Mouse (Mus musculus) hindbrain, postnatal 0 days (tissue): ENCODE results near the gene Pde2a. TPM values are rescaled to one million over a fixed set of nuclear protein-coding genes. Genes with fewer than 3 reads are reported as not detected.

Experiments
- ATAC-seq: fragments of 200-750 bp; cut with Nextera tagmentation; 2 replicates; pipeline ENCODE4 v1.8.0; 2017; ENCODE audit warnings: mild to moderate bottlenecking, moderate TSS enrichment, moderate library complexity
- DNase-seq: peaks from one replicate; pipeline ENCODE4 v3.0.0-alpha.2; 2015; ENCODE audit warnings: low spot score
- H3K27ac ChIP-seq: fragments of 300-500 bp; sonication (generic); 2 replicates; pipeline ENCODE4 v1.5.1; 2014; ENCODE audit warnings: mild to moderate bottlenecking
- H3K27me3 ChIP-seq: fragments of 300-500 bp; sonication (generic); 2 replicates; pipeline ENCODE4 v1.6.1; 2014; ENCODE audit warnings: low read length, mixed read lengths; ENCODE audit not compliant: insufficient read depth
- H3K36me3 ChIP-seq: fragments of 300-500 bp; sonication (generic); 2 replicates; pipeline ENCODE4 v1.6.1; 2014; ENCODE audit warnings: low read length, mixed read lengths; ENCODE audit not compliant: insufficient read depth
- H3K4me1 ChIP-seq: fragments of 300-500 bp; sonication (generic); 2 replicates; pipeline ENCODE4 v1.6.1; 2014; ENCODE audit warnings: antibody characterized with exemption, low read length, mixed read lengths; ENCODE audit not compliant: insufficient read depth
- H3K4me2 ChIP-seq: fragments of 300-500 bp; sonication (generic); 2 replicates; pipeline ENCODE4 v1.6.1; 2014; ENCODE audit warnings: low read depth, mild to moderate bottlenecking, low read length, moderate library complexity, mixed read lengths
- H3K4me3 ChIP-seq: fragments of 300-500 bp; sonication (generic); 2 replicates; pipeline ENCODE4 v1.5.1; 2014; ENCODE audit warnings: low read length
- H3K9ac ChIP-seq: fragments of 300-500 bp; sonication (generic); replicated peaks from 2 replicates; pipeline ENCODE4 v1.6.1; 2014; ENCODE audit warnings: mild to moderate bottlenecking, low read length, moderate library complexity, mixed read lengths
- H3K9me3 ChIP-seq: fragments of 300-500 bp; sonication (generic); 2 replicates; pipeline ENCODE4 v1.6.1; 2016; ENCODE audit warnings: low read length, mixed read lengths
- CTCF ChIP-seq: IDR thresholded peaks from 2 replicates; pipeline ENCODE4 v1.5.1; 2016; ENCODE audit warnings: antibody characterized with exemption, control low read depth, low read depth
- WGBS: fragments of 180-500 bp; shearing (Covaris S2); extraction: QIAGEN DNeasy Blood & Tissue Kit; methylation state at CpG from one replicate; pipeline ENCODE4 v1.1.7; 2014; 5-methylcytosine and 5-hydroxymethylcytosine counted together
- polyA plus RNA-seq: library from polyadenylated mRNA; unstranded; fragments of >200 nt; fragmentation: Nextera tagmentation; extraction: Ambion mirVana; gene quantifications from 2 replicates; pipeline ENCODE4 v1.2.1, GENCODE M21; 2015
- total RNA-seq: library from RNA; depleted of rRNA; stranded (reverse); fragments of >200 nt; gene quantifications from 2 replicates; pipeline ENCODE4 v1.2.3, GENCODE M21; 2014

The Pde2a gene
- total and polyA plus RNA-seq, 2 experiments from 2014 or later: 27.1 to 55.8 TPM

GRCm38 (mm10) chr7:101378796-101379465 lies 42.6 kb upstream of the Pde2a start:
- no peak for TF ChIP-seq CTCF
- H3K4me3 ChIP-seq: no peak overlapping the region
- DNase-seq (no peak), ATAC-seq (no peak)
- H3K9ac ChIP-seq: no peak overlapping the region
- H3K9me3 ChIP-seq: no peaks in the 10 kb centered on the region
- no peaks in the 10 kb centered on the region for H3K27me3 ChIP-seq
- H3K27ac ChIP-seq: no peak overlapping the region
- no peaks in the 10 kb centered on the region for H3K36me3 ChIP-seq
- no peaks in the 10 kb centered on the region for H3K4me1 ChIP-seq
- peak overlapping the region; percentile 30 for H3K4me2 ChIP-seq
- 57% methylated on average over 5 of the region's 5 CpGs for WGBS

GRCm38 (mm10) chr7:101379732-101380131 lies 41.8 kb upstream of the Pde2a start:
- DNase-seq (no peak), ATAC-seq (no peak)
- no peak overlapping the region for H3K9ac ChIP-seq
- no peaks in the 10 kb centered on the region for H3K36me3 ChIP-seq
- no peaks in the 10 kb centered on the region for H3K27me3 ChIP-seq
- no peaks in the 10 kb centered on the region for H3K4me1 ChIP-seq
- 69% methylated on average over 2 of the region's 2 CpGs for WGBS
- H3K9me3 ChIP-seq: no peaks in the 10 kb centered on the region
- no peak overlapping the region for H3K4me2 ChIP-seq
- H3K27ac ChIP-seq: no peak overlapping the region
- no peak overlapping the region for H3K4me3 ChIP-seq
- TF ChIP-seq CTCF: no peak

GRCm38 (mm10) chr7:101381512-101381911 lies 40.0 kb upstream of the Pde2a start:
- no peak overlapping the region for H3K4me2 ChIP-seq
- no peaks in the 10 kb centered on the region for H3K9me3 ChIP-seq
- no peaks in the 10 kb centered on the region for H3K27me3 ChIP-seq
- no peak for DNase-seq
- TF ChIP-seq CTCF: no peak
- no peak overlapping the region for H3K27ac ChIP-seq
- 72% methylated on average over 6 of the region's 6 CpGs for WGBS
- no peaks in the 10 kb centered on the region for H3K36me3 ChIP-seq
- no peak overlapping the region for H3K9ac ChIP-seq
- no peaks in the 10 kb centered on the region for H3K4me1 ChIP-seq
- no peak for ATAC-seq
- no peak overlapping the region for H3K4me3 ChIP-seq

- no peak for DNase-seq
- peak; percentile 45; the same call in 1 of the 2 replicates for ATAC-seq
- Histone ChIP-seq H3K4me1 (no peaks in the 10 kb centered on the region), H3K9me3 (no peaks in the 10 kb centered on the region), H3K9ac (no peak overlapping the region), H3K4me2 (no peak overlapping the region), H3K27ac (no peak overlapping the region), H3K27me3 (no peaks in the 10 kb centered on the region), H3K4me3 (no peak overlapping the region), H3K36me3 (no peaks in the 10 kb centered on the region)
- no peak for TF ChIP-seq CTCF
- WGBS: 56% methylated on average over 8 of the region's 8 CpGs
Observed at GRCm38 (mm10) chr7:101382378-101382777, 39.1 kb upstream of the Pde2a start.

GRCm38 (mm10) chr7:101383756-101384155 lies 37.7 kb upstream of the Pde2a start:
- no peaks in the 10 kb centered on the region for H3K4me1 ChIP-seq
- no peak overlapping the region for H3K27ac ChIP-seq
- H3K36me3 ChIP-seq: no peaks in the 10 kb centered on the region
- DNase-seq: no peak
- H3K4me2 ChIP-seq: no peak overlapping the region
- no peak for ATAC-seq
- no peaks in the 10 kb centered on the region for H3K27me3 ChIP-seq
- no peak for TF ChIP-seq CTCF
- H3K9ac ChIP-seq: no peak overlapping the region
- WGBS: 80% methylated on average over 3 of the region's 3 CpGs
- no peaks in the 10 kb centered on the region for H3K9me3 ChIP-seq
- H3K4me3 ChIP-seq: no peak overlapping the region

GRCm38 (mm10) chr7:101384931-101385330 lies 36.6 kb upstream of the Pde2a start:
- no peak overlapping the region for H3K9ac ChIP-seq
- no peak for TF ChIP-seq CTCF
- H3K27me3 ChIP-seq: no peaks in the 10 kb centered on the region
- H3K4me2 ChIP-seq: no peak overlapping the region
- no peak for DNase-seq
- no peak overlapping the region for H3K27ac ChIP-seq
- 0 out of 2 replicates have a peak, but pooled peaks cover under 1% of the 10 kb centered on the region for H3K36me3 ChIP-seq
- no peak for ATAC-seq
- no peak overlapping the region for H3K4me3 ChIP-seq
- no peaks in the 10 kb centered on the region for H3K9me3 ChIP-seq
- WGBS: 64% methylated on average over 10 of the region's 10 CpGs
- H3K4me1 ChIP-seq: no peaks in the 10 kb centered on the region

GRCm38 (mm10) chr7:101385331-101385733 lies 36.2 kb upstream of the Pde2a start:
- DNase-seq (no peak), ATAC-seq (no peak)
- TF ChIP-seq CTCF: no peak
- 56% methylated on average over 6 of the region's 6 CpGs for WGBS
- H3K4me3 ChIP-seq: no peak overlapping the region
- H3K9me3 ChIP-seq: no peaks in the 10 kb centered on the region
- H3K36me3 ChIP-seq: 0 out of 2 replicates have a peak, but pooled peaks cover 4% of the 10 kb centered on the region
- H3K27me3 ChIP-seq: no peaks in the 10 kb centered on the region
- no peak overlapping the region for H3K9ac ChIP-seq
- H3K27ac ChIP-seq: no peak overlapping the region
- no peak overlapping the region for H3K4me2 ChIP-seq
- H3K4me1 ChIP-seq: no peaks in the 10 kb centered on the region
